Mouse (Mus musculus): ENCODE results near the gene Agap3.

Gene Agap3

GRCm38 (mm10) chr5:24525360-24526189, 73.6 kb downstream of the Agap3 start:
- DNase-seq, result no peak

GRCm38 (mm10) chr5:24526190-24526888, 74.4 kb downstream of the Agap3 start:
- DNase-seq, result peak in 1 of 2 experiments; percentile 40

GRCm38 (mm10) chr5:24526889-24527230, 74.9 kb downstream of the Agap3 start, which contains the start of gene Gbx1:
TSS of gene Gbx1 (minus strand) at chr5:24527202.
- peak in 1 of 2 experiments; percentile 45 for DNase-seq

GRCm38 (mm10) chr5:24527780-24528179, 75.8 kb downstream of the Agap3 start:
- no peak for DNase-seq

- DNase-seq, result peak; percentile 95 to 96
Observed at GRCm38 (mm10) chr5:24530042-24530689, 78.2 kb downstream of the Agap3 start.

GRCm38 (mm10) chr5:24533391-24533790, 81.4 kb downstream of the Agap3 start:
- no peak for DNase-seq

- DNase-seq, result no peak
Observed at GRCm38 (mm10) chr5:24534292-24534691, 82.3 kb downstream of the Agap3 start.

GRCm38 (mm10) chr5:24535731-24536130, 83.8 kb downstream of the Agap3 start:
- DNase-seq, result no peak

- no peak for DNase-seq
Observed at GRCm38 (mm10) chr5:24536511-24536910, 84.5 kb downstream of the Agap3 start.

- DNase-seq, result no peak
Observed at GRCm38 (mm10) chr5:24537618-24538017, 85.6 kb downstream of the Agap3 start.

- DNase-seq, result no peak
Observed at GRCm38 (mm10) chr5:24539571-24540296, 87.8 kb downstream of the Agap3 start.

- peak in 1 of 2 experiments; percentile 25 for DNase-seq
Observed at GRCm38 (mm10) chr5:24540387-24541143, 88.6 kb downstream of the Agap3 start, which contains the start of gene Asb10. TSS of gene Asb10 (minus strand) at chr5:24540978.

- DNase-seq, result no peak
Observed at GRCm38 (mm10) chr5:24541144-24541569, 89.2 kb downstream of the Agap3 start.

GRCm38 (mm10) chr5:24542643-24543042, 90.7 kb downstream of the Agap3 start:
- DNase-seq, result no peak

- peak in 1 of 2 experiments; percentile 48 for DNase-seq
Observed at GRCm38 (mm10) chr5:24550598-24551316, 98.8 kb downstream of the Agap3 start.

- no peak for DNase-seq
Observed at GRCm38 (mm10) chr5:24551317-24551688, 99.3 kb downstream of the Agap3 start.
